In the genomic region with DNA sequence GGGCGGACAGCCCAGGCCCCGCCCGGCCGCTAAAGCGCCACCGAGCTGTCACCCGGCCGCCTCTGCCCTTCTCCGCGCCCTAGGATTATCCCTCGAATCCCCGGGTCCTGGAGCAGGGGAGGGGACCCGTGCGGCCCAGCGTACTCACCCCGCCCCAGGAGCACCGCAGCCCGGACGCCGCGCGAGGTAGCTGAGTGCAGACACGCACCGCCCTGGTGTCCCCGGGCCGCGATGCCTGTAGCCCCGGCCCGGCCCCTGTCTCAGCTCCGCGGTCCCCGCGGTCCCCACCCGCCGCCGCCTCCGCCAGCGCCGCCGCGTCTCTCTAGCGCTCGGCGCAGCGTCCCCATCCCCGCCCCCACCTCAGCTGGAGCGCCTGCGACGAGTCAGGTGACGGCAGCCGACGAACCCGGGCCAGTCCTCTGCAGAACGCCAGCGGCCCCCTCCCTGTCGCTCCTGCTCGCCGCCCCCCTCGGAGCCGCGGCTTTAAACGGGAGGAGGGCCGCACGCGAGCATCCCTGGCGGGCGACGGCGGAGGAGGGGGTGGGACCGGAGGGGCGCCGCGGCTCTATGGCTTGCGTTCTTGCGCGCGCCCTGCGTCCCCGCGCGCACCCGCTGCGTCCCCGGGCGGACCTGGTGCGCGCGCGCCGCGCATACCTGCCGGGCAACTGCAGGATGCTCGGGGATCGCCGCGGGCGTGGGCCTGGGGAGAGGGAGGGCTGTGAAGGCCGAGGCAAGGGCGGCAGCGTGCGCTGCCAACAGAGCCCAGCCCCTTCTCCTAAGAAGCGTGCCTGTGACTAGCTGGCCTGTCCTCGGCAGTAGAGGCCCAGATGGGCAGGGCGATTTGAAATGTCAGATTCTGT, we compare ENCODE assay signal across 10 mouse cellular contexts. TPM values are rescaled to one million over a fixed set of nuclear protein-coding genes. Genes with fewer than 3 reads are reported as not detected.
DNase-seq lines count a peak whose midpoint lies in the region; ATAC-seq and TF ChIP-seq lines count a peak whose summit lies in the region.
"Had no signal": no experiment of that assay in that cellular context is flagged by ENCODE, and none has a peak within 500 bp of the region (broad histone marks: within the 10 kb centered on the region; RNA-seq: fewer than 3 reads in every experiment).

A gene (minus strand): TSS at position 542 of the 860 bp plus-strand sequence.

- DNase-seq in lung, postnatal 36 days: no peak
- peak; percentile 91 for DNase-seq in cerebellum, adult 9-11 months
- peak; percentile 65 to 90 for DNase-seq in frontal cortex, adult 2 months (ENCODE audit: extremely low spot score in 1 of 2, low spot score in 1 of 2)
- DNase-seq in kidney, adult 2 months: peak; percentile 11
- DNase-seq in spleen, adult 12 weeks (ENCODE audit: low spot score): no peak

- peak within 1 kb of the TSS; percentile 65 for H3K4me3 ChIP-seq in lung, embryonic 15.5 days
- peak within 1 kb of the TSS; percentile 47 for H3K4me3 ChIP-seq in kidney, adult 2 months (ENCODE audit: insufficient read depth, low read depth, low read length)
- peak within 1 kb of the TSS; percentile 75 for H3K4me3 ChIP-seq in limb, embryonic 12.5 days (replicated peaks)
- H3K4me3 ChIP-seq in olfactory bulb, adult 2 months (ENCODE audit: insufficient read depth, low read depth, low read length): peak within 1 kb of the TSS; percentile 82
- H3K4me3 ChIP-seq: myocyte had no signal

- ATAC-seq in lung, embryonic 15.5 days (ENCODE audit: borderline replicate concordance, extremely low read depth, low FRiP score, low TSS enrichment): peak; percentile 83
- peak; percentile 88 for ATAC-seq in limb, embryonic 12.5 days (ENCODE audit: insufficient number of reproducible peaks, insufficient read depth, low FRiP score, low TSS enrichment, low read depth)

- H3K9me3 ChIP-seq in lung, embryonic 15.5 days: no peaks in the 10 kb centered on the region
- H3K9me3 ChIP-seq in limb, embryonic 12.5 days: 0 out of 2 replicates have a peak, but pooled peaks cover 3% of the 10 kb centered on the region

- TF ChIP-seq CTCF in kidney, adult 2 months (conservative IDR thresholded peaks at IDR 0.05; ENCODE audit: insufficient read depth, insufficient read length, low read depth, low read length): no peak
- TF ChIP-seq CTCF in olfactory bulb, adult 2 months (IDR thresholded peaks at IDR 0.05; ENCODE audit: insufficient read depth, low read depth, low read length): no peak

- H3K9ac ChIP-seq in lung, embryonic 15.5 days: peak within 1 kb of the TSS; percentile 46
- peak within 1 kb of the TSS; percentile 65 for H3K9ac ChIP-seq in limb, embryonic 12.5 days (replicated peaks)

- no peak for TF ChIP-seq POLR2A in kidney, adult 2 months (IDR thresholded peaks at IDR 0.05; ENCODE audit: low read depth, low read length)
- peak; percentile 74 for TF ChIP-seq POLR2A in olfactory bulb, adult 2 months (IDR thresholded peaks at IDR 0.05; ENCODE audit: insufficient read depth, low read depth, low read length)

- H3K4me2 ChIP-seq in lung, embryonic 15.5 days: peak within 1 kb of the TSS; percentile 100
- H3K4me2 ChIP-seq in limb, embryonic 12.5 days: peak within 1 kb of the TSS; percentile 97

- H3K27me3 ChIP-seq in lung, embryonic 15.5 days: peaks cover 54% of the 10 kb centered on the region
- H3K27me3 ChIP-seq in kidney, adult 2 months (replicated peaks; ENCODE audit: control insufficient read depth, insufficient read depth, low read length): peaks cover 4% of the 10 kb centered on the region; the same call in 1 of the 2 replicates
- peaks cover 54% of the 10 kb centered on the region for H3K27me3 ChIP-seq in limb, embryonic 12.5 days

- no peaks in the 10 kb centered on the region for H3K36me3 ChIP-seq in lung, embryonic 15.5 days
- no peaks in the 10 kb centered on the region for H3K36me3 ChIP-seq in kidney, adult 2 months (ENCODE audit: control insufficient read depth, insufficient read depth, low read length)
- no peaks in the 10 kb centered on the region for H3K36me3 ChIP-seq in limb, embryonic 12.5 days
- H3K36me3 ChIP-seq: G1E had no signal

- no peak within 1 kb of the TSS for H3K27ac ChIP-seq in lung, embryonic 15.5 days
- no peak within 1 kb of the TSS for H3K27ac ChIP-seq in kidney, adult 2 months (ENCODE audit: insufficient read depth, low read depth, low read length)
- no peak within 1 kb of the TSS for H3K27ac ChIP-seq in limb, embryonic 12.5 days
- peak within 1 kb of the TSS; percentile 92 for H3K27ac ChIP-seq in olfactory bulb, adult 2 months (ENCODE audit: insufficient read depth, low read depth, low read length)

- under 1% methylated on average over 101 of the region's 104 CpGs for WGBS in lung, embryonic 15.5 days
- WGBS in kidney, adult 2 months: 1% methylated on average over 104 of the region's 104 CpGs
- WGBS in limb, embryonic 12.5 days: under 1% methylated on average over 102 of the region's 104 CpGs
- WGBS in olfactory bulb, adult 2 months: under 1% methylated on average over 104 of the region's 104 CpGs

- H3K4me1 ChIP-seq in lung, embryonic 15.5 days: peaks cover 18% of the 10 kb centered on the region
- H3K4me1 ChIP-seq in kidney, adult 2 months (ENCODE audit: control insufficient read depth, insufficient read depth, low read length): no peaks in the 10 kb centered on the region
- peaks cover 8% of the 10 kb centered on the region for H3K4me1 ChIP-seq in limb, embryonic 12.5 days (replicated peaks)
- no peaks in the 10 kb centered on the region for H3K4me1 ChIP-seq in olfactory bulb, adult 2 months (ENCODE audit: control insufficient read depth, insufficient read depth, low read length)

RNA-seq across cellular contexts. Expression of the gene that starts here (rescaled TPM):
- polyA plus RNA-seq in lung, embryonic 15.5 days (2015; fragmentation: Nextera tagmentation; extraction: Ambion mirVana): 3.9 and 5.8 TPM in 2 replicates
- 238 and 239 TPM in 2 replicates for polyA plus RNA-seq in frontal cortex, adult 2 months (2012; rRNA removed)
- polyA plus RNA-seq in kidney, adult 2 months (2012; rRNA removed): 3.4 and 4.1 TPM in 2 replicates
- polyA plus RNA-seq in limb, embryonic 12.5 days (2016; fragmentation: Nextera tagmentation; extraction: Ambion mirVana): 5.6 and 5.8 TPM in 2 replicates
- 110 and 627 TPM in 2 replicates for polyA plus RNA-seq in olfactory bulb, adult 2 months (2012; ENCODE audit: insufficient read depth, insufficient read length, low replicate concordance, missing spikeins)
- polyA plus RNA-seq: G1E, myocyte had no signal

Comparison
In these comparisons a context has a peak if more than half of its experiments do, and no peak if none do; other contexts are left out.
1. RNA of the gene that starts here (polyA plus RNA-seq): 110 to 627 TPM in olfactory bulb, adult 2 months and 238 to 239 TPM in frontal cortex, adult 2 months; 5.6 to 5.8 TPM in limb, embryonic 12.5 days, 3.9 to 5.8 TPM in lung, embryonic 15.5 days and 3.4 to 4.1 TPM in kidney, adult 2 months; every median in the first group is over 10 times any median in the second.
2. DNase-seq: peak in cerebellum, adult 9-11 months (single experiment), frontal cortex, adult 2 months (2 of 2) and kidney, adult 2 months (single experiment); none in lung, postnatal 36 days (single experiment) and spleen, adult 12 weeks (single experiment).
3. Peak in every context shown above with its lines, with median percentiles within 50 percentile points of each other: H3K4me3 ChIP-seq.